Mouse (Mus musculus) embryonic facial prominence, embryonic 15.5 days (tissue): ENCODE results near the gene Chchd3. TPM values are rescaled to one million over a fixed set of nuclear protein-coding genes. Genes with fewer than 3 reads are reported as not detected.

Experiments used
- ATAC-seq: fragments of 200-750 bp; cut with Nextera tagmentation; 2 replicates; pipeline ENCODE4 v1.8.0; 2017; ENCODE audit warnings: low read depth, moderate TSS enrichment; ENCODE audit not compliant: insufficient number of reproducible peaks, low FRiP score, low TSS enrichment
- H3K27ac ChIP-seq: fragments of 300-500 bp; sonication (generic); replicated peaks from 2 replicates; pipeline ENCODE4 v1.5.1; 2015; ENCODE audit warnings: mild to moderate bottlenecking, inconsistent platforms
- H3K27me3 ChIP-seq: fragments of 300-500 bp; sonication (generic); 2 replicates; pipeline ENCODE4 v1.6.1; 2015; ENCODE audit warnings: inconsistent platforms
- H3K36me3 ChIP-seq: fragments of 300-500 bp; sonication (generic); 2 replicates; pipeline ENCODE4 v1.6.1; 2015; ENCODE audit warnings: mild to moderate bottlenecking, inconsistent platforms
- H3K4me1 ChIP-seq: fragments of 300-500 bp; sonication (generic); 2 replicates; pipeline ENCODE4 v1.6.1; 2015; ENCODE audit warnings: inconsistent platforms
- H3K4me2 ChIP-seq: fragments of 300-500 bp; sonication (generic); replicated peaks from 2 replicates; pipeline ENCODE4 v1.6.1; 2015; ENCODE audit warnings: mild to moderate bottlenecking, inconsistent platforms
- H3K4me3 ChIP-seq: fragments of 300-500 bp; sonication (generic); replicated peaks from 2 replicates; pipeline ENCODE4 v1.5.1; 2015; ENCODE audit warnings: mild to moderate bottlenecking, inconsistent platforms
- H3K9ac ChIP-seq: fragments of 300-500 bp; sonication (generic); 2 replicates; pipeline ENCODE4 v1.6.1; 2015; ENCODE audit warnings: inconsistent platforms
- H3K9me3 ChIP-seq: fragments of 300-500 bp; sonication (generic); replicated peaks from 2 replicates; pipeline ENCODE4 v1.6.1; 2016; ENCODE audit warnings: inconsistent platforms
- WGBS: fragments of 180-500 bp; shearing (Covaris S2); methylation state at CpG from one replicate; pipeline ENCODE4 v1.1.7; 2015; 5-methylcytosine and 5-hydroxymethylcytosine counted together
- polyA plus RNA-seq: library from polyadenylated mRNA; unstranded; fragments of >200 nt; fragmentation: Nextera tagmentation; extraction: Ambion mirVana; gene quantifications from 2 replicates; pipeline ENCODE4 v1.2.1, GENCODE M21; 2015

Chchd3 gene
- polyA plus RNA-seq, 1 experiment from 2014 or later: 93.9 TPM

- Histone ChIP-seq H3K27me3 (no peaks in the 10 kb centered on the region), H3K9me3 (no peaks in the 10 kb centered on the region), H3K4me2 (no peak overlapping the region), H3K9ac (no peak overlapping the region), H3K4me3 (no peak overlapping the region), H3K4me1 (no peaks in the 10 kb centered on the region), H3K27ac (no peak overlapping the region), H3K36me3 (no peaks in the 10 kb centered on the region)
- 73% methylated on average over 10 of the region's 10 CpGs for WGBS
- ATAC-seq: no peak
Measured at GRCm38 (mm10) chr6:32754524-32754923, 305.5 kb downstream of the Chchd3 start.

- 95% methylated on average over 1 of the region's 1 CpGs for WGBS
- no peaks in the 10 kb centered on the region for H3K9me3 ChIP-seq
- ATAC-seq: no peak
- H3K27ac ChIP-seq: no peak overlapping the region
- H3K36me3 ChIP-seq: no peaks in the 10 kb centered on the region
- H3K4me1 ChIP-seq: no peaks in the 10 kb centered on the region
- no peaks in the 10 kb centered on the region for H3K27me3 ChIP-seq
- H3K4me2 ChIP-seq: no peak overlapping the region
- H3K4me3 ChIP-seq: no peak overlapping the region
- no peak overlapping the region for H3K9ac ChIP-seq
Measured at GRCm38 (mm10) chr6:32749821-32750220, 310.2 kb downstream of the Chchd3 start.

GRCm38 (mm10) chr6:32748777-32749176 is 311.3 kb downstream of the Chchd3 start:
- Histone ChIP-seq H3K27me3 (no peaks in the 10 kb centered on the region), H3K4me2 (no peak overlapping the region), H3K4me3 (no peak overlapping the region), H3K9me3 (no peaks in the 10 kb centered on the region), H3K36me3 (no peaks in the 10 kb centered on the region), H3K27ac (no peak overlapping the region), H3K9ac (no peak overlapping the region), H3K4me1 (no peaks in the 10 kb centered on the region)
- WGBS: 79% methylated on average over 6 of the region's 6 CpGs
- no peak for ATAC-seq

GRCm38 (mm10) chr6:32747333-32747732 is 312.7 kb downstream of the Chchd3 start:
- 81% methylated on average over 2 of the region's 2 CpGs for WGBS
- Histone ChIP-seq H3K27ac (no peak overlapping the region), H3K4me1 (no peaks in the 10 kb centered on the region), H3K36me3 (no peaks in the 10 kb centered on the region), H3K4me3 (no peak overlapping the region), H3K4me2 (no peak overlapping the region), H3K9ac (no peak overlapping the region), H3K27me3 (no peaks in the 10 kb centered on the region), H3K9me3 (no peaks in the 10 kb centered on the region)
- no peak for ATAC-seq

Other genes with a start within 250 kb of the Chchd3 start
- gene Exoc4, start 188.8 kb upstream of the Chchd3 start, polyA plus RNA-seq: 36.7 and 37.8 TPM in 2 replicates